Mouse (Mus musculus): Measurements from ENCODE around the gene Trabd2b. TPM values are rescaled to one million over a fixed set of nuclear protein-coding genes. Genes with fewer than 3 reads are reported as not detected.

Gene Trabd2b
- total RNA-seq, 2 experiments from 2014 or later, result 19.0 to 19.9 TPM

- peak; percentile 46 for DNase-seq
Observed at GRCm38 (mm10) chr4:114611166-114611929, 204.8 kb downstream of the Trabd2b start.

- no peak for DNase-seq
Observed at GRCm38 (mm10) chr4:114612032-114612431, 205.5 kb downstream of the Trabd2b start.

- no peak for DNase-seq
Observed at GRCm38 (mm10) chr4:114612827-114613226, 206.3 kb downstream of the Trabd2b start.

DNA sequence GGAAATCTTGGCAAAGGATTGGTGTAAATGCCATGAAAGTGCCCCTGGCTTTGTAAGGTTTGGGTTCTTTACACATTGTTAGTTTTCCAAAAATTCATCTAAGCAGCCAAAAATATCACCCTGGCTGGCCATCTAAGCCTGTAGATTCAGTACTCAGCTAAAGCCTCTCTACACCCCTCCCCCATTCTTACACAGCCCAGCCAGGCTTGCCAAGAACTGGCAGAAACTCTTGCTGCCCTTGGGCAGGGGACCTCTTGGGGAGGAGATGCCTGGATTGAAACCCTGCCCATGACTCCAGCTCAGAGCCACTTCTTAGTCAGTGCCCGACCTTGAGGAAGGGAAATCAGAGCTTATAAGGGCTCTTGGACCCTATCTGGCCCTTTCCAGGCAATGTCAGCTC is 207.6 kb downstream of the Trabd2b start:
- DNase-seq, result no peak

DNA sequence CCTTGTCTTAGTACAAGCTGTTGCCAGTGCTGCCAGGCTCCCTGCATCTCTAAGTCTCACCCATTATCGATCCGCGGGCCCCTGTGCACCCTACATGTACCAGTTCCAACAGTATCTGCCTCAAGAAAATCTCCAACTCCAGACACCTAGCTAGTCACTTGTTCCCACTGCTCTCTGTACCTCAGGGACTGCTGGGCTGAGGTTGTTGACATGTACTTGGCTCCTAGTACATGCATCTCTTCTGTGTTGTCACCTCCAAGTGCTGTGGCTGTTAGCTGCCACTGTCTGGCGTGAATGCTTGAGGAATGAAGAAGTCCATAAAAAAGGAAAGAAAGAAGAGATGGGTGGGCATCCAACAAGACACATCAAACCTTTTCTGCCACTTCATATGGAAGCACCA is 209.2 kb downstream of the Trabd2b start:
- DNase-seq, result no peak

DNA sequence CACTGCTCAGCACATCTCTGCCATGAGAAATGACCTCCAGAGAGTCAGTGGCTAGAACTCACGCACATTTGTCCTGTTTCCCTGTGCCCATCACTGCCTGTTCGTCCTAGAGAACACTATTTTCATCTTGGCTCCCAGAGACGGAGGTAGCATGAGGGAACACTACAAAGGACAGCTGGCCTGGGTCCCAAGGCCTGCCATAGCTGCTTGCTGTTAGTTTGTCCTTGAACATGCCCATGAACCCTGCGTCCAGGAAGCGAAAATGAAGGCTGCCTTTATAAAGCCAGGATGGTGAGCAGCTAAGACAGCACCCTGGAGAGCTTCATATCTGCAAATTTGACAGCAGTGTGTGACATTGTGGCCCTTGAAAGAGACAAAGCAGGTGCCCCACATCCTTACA is 216.4 kb downstream of the Trabd2b start:
- peak; percentile 49 for DNase-seq

DNA sequence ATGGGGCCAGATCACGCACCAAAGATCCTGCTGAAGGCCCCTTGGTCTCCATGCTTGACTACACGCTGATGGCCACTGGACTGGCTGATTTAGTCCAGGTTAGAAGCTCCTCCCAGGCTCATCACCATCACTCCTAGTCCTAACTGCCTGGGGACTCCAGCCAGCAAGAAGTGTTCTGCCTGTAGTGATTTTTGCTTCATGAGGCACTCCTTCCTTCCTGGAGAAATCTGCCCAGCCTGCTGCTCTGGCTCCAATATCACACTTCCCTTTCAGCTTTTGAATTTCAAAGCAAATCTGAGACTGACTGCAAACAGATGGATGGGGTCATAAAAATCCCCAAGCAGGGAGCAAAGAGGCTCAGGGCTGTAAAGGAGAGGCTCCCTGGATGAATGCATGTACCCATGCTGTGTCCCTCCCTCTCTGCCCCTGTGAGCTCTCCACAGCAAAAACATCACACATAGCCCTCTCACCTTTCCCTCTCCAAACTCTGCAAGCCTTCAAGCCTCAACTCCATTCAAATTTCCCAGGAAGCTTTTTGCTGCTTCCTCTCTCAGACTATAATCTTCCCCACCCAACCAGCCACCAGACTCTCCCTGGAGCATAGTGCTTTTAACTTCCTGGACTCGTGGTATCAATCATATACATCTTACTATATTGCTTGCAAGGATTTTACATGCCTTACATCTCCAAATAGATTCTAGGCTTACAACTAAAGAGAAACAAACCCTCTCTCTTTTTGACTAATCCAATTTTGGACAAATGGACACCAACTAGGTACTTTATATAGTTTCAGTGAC is 217.8 kb downstream of the Trabd2b start:
- DNase-seq, result no peak

DNA sequence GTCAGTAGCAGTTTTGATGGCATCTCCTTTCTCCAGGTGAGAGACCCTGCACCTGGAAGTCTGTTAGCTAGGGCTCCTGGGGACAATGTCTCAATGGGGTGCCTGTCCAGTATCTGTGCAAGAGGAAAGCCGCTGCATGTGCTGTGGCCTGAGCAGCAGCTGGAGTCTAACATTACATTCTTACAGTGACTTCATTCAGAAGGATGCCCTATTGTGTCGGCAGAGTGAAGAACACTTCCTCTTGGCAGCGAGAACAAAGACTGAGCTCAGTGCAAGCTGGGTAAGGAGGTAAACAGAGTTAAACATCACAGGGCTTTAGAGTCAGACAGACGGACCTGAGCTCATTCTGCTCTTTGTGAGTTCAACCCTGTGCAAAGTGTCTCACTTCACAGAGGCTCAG is 218.8 kb downstream of the Trabd2b start:
- DNase-seq, result no peak

DNA sequence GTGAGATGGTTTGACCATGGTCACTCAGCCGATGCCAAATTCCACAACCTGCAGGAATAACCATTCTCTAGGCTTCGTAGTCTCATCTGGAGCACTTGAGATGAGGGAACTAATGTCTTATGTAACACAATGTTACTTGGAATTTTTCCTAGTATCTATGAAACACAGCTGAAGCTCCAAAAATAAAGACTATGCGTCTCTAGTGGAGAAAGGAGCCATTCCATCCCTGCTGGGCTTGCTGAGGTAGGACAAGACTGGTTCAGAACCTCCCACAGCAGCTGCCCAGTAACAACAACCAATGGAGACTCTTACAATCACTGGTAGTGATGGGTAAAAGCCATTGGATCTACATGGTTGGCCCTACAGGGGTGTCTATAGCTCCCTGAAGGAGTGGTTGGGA is 219.4 kb downstream of the Trabd2b start:
- DNase-seq, result no peak

- DNase-seq, result no peak
Observed at GRCm38 (mm10) chr4:114627674-114628293, 221.3 kb downstream of the Trabd2b start.

DNA sequence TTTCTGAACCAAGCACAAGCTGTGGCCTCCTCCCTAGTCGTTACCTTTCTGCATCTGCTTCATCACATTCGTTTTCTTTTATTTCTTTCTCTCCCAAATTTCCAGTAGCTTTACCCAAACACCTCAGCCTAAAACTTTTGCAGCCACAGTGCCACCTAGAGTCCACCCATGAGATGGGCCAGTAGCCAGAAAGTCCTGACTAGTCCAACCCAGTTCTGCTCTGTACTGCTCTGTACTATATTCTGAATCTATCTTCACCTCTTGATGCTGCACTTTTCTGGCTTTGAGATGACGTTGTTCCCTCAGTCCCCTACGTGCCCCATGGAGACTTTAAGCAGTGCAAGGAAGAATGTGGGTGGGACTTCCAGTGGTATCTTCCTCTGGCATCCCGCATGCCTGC is 229.4 kb downstream of the Trabd2b start:
- peak; percentile 85 for DNase-seq

- DNase-seq, result no peak
Observed at GRCm38 (mm10) chr4:114636324-114636723, 229.8 kb downstream of the Trabd2b start.

DNA sequence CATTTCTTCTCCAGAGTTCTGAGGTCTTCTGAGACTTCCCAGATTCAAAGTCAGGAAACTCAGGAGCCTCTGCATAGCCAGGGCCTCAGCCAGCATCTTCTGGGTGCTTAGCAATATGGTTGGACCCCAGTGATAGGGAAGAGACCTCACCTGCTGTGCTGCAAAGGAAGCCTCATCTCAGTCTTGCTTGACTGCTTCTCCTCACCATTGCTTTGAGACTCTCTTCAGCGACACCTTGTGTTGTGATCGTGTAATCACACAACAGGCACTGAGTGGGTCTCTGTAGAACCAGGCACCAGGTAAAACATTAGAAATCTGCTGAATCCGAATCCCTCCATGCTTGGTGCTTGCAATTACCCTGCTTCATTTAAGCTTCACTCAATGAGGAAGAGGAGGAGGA is 230.6 kb downstream of the Trabd2b start:
- peak; percentile 65 for DNase-seq

DNA sequence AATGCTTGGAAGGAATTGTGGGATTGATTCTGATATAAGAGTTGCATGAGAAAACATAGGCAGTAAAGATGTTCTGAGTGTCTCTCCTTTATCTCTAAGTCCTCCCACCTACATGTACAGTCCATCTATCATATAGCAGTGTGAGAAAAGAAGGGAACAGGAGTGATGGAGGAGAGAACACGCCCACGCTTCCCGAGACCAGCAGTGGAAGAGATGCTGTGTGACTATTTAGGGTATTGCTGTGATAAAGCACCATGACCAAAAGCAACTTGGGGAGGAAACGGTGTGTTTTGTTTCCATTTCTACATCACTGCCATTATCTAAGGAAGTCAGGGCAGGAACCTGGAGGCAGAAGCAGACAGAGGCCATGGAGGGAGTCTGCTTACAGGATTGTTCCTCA is 235.9 kb downstream of the Trabd2b start:
- DNase-seq, result no peak

DNA sequence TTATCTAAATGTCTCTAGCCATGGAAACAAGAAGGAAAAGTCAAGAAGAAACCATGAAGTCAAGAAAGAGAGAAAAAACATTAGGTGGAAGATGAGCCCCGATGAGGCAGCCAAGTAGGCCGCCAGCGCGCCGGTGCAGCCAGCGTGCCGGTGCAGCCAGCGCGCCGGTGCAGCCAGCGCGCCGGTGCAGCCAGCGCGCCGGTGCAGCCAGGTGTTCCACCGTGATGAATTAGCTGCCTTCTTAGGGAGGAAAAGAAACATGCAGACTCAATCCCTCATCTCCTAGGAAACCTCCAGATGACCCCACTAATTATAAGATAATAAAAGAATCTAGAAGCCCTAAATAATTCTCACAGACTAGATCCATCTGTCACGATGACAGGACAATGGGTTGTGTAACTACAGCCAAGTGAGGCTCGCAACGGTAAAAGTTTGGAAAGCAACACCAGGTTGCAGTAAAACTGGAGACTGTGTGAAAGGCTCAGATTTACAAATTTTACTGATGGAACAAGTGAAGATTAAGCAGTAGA is 237.2 kb downstream of the Trabd2b start:
- DNase-seq, result no peak

GRCm38 (mm10) chr4:114645341-114645740 is 238.8 kb downstream of the Trabd2b start:
- DNase-seq, result no peak

DNA sequence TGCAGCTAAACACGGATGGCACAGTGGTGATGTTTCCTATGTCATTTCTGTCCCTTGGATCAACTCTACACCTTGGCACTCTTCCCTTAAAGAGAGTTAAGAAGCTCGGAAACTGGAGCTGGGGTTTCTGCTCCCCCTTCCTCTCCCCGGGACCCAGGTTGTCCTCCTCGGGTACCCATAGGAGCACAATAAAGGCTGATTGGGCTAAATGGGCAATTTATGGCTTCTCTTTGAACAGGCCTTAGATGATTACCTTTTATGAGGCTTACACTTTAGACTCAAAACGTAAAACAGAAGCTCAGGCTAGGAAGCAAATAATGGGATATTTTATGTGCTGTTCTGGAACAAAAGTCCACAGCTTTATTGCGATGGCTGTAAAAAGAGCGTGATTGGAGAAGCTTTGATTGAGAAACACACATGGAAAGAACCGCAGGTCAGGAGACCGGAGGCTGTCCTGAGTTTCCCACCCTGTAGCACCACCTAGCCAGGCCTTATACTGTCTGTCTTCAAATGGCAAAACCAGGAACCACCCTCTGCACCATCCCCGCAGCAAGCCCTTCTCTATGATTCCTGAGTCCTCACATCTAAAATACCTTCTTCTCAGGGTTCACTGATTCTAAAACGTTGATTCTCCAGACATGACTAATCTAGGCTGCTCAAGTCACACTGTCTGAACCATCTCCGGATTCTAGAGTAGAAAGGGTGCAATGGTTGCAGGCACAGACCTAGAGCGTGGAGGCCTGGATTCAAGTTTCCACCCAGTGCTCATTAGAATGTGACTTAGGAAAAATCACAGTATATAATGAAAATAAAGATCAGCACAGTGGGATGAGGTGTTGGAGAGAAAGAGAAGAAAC is 240.5 kb downstream of the Trabd2b start:
- DNase-seq, result no peak

GRCm38 (mm10) chr4:114647689-114648088 is 241.2 kb downstream of the Trabd2b start:
- peak; percentile 86 for DNase-seq

GRCm38 (mm10) chr4:114648532-114649074 is 242.1 kb downstream of the Trabd2b start:
- DNase-seq, result no peak

- DNase-seq, result no peak
Observed at GRCm38 (mm10) chr4:114650551-114650950, 244.0 kb downstream of the Trabd2b start.

GRCm38 (mm10) chr4:114651007-114651406 is 244.5 kb downstream of the Trabd2b start:
- no peak for DNase-seq

GRCm38 (mm10) chr4:114651606-114652005 is 245.1 kb downstream of the Trabd2b start:
- DNase-seq, result no peak
